Mouse (Mus musculus): ENCODE measurements around the gene Camk1.
A peak's percentile ranks its signal among the peaks of the same experiment; 100 is the strongest.

Gene Camk1

DNA sequence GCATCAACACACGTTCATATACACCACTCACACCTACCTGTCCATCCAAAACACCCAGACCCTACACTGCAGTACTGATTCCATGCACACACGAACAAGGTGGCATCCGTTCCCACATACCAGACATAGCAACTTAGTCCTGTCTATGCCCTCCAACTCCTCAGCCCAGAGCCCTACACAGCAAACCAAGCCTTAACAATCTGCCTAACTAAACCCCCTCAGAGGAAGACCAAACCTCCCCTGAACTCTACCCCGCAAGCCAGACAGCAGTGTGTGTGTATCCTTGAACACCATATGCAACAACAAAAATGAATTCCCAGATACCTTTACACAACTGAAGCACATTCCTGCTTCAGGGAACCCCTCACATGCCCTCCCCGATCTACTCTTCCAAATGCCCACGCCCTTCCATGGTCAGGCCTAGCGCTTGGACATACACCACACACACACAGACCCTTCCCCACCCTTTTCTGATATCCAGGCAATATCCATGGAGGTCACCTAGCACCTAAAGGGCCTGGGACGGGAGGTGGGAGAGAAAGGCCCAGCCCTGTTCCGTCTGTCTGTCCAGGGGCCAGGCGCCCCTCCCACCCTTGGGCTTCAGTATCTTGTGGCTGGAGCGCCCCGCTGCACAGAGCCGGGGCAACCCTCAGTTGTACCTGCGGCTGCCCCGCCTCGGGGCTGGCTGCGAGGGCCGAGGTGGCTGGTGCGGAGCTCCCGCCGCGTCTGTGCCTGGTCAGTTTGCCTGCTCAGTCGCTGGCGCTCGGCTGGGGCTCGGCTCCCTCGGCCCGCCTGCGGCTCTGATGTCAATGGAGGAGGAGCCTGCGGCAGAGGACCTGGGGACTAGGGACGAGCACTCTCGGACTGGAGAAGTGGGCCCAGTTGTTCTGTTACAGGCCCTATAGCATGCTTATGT, at the start of gene Camk1:
Camk1 (minus strand) TSS at position 808 of the 916 bp plus-strand sequence.
- peak; percentile 52 to 79 for DNase-seq (ENCODE audit: low spot score in 2 of 2)

DNA sequence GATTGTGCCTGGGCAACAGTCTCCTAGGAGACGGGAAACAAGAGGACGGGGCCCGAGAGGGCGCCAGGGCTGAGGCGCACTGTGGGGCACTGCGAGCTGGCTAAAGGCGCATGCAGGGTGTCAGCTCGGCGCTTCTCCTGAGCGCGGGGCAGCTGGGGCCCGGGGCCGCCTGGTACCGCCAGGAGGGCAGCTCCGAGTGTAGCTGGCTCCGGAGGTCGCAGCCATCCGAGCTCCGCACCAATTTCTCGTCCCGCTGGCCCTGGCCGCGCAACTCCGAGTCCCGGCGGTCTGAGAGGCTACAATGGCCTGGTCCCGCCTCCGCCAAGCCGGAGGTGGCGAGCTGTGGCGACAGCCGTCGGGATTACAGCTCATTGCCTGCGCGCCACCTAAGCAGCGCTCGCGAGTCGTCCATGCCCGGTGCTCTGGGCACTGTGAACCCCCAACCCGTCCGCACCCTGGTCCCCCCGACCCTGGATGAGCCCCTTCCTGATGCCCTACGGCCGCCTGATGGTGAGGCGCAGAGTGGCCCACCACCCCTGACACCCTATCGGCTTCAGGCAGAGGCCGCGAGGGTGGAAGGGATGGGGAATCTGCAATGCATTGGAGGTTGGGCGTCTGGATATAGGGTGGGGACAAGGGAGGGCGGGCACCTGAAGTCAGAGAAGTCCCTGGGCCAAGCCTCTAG, 48.7 kb upstream of the Camk1 start:
- no peak for DNase-seq (ENCODE audit: low spot score in 2 of 2)

- no peak for DNase-seq (ENCODE audit: low spot score in 2 of 2)
Measured at GRCm38 (mm10) chr6:113392015-113392386, 48.2 kb upstream of the Camk1 start.

DNA sequence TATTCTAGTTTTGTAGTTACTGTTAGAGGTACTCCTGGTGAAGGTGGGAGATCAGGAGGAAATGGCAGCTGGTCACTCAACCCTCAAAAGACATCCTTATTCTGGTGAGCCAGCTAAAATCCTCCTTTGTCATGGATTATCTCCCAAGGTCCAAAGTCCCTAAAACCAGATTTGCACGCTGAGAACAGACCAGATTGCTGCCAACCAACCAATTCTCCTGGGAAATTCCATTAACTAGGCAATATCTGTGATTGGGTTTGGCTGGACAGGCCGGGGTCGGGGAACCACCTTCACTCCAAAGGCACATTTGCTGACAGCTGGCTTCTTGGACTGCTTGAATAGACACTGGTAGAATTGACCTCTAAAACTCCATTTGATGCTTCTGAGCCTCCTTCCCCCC, 46.9 kb upstream of the Camk1 start:
- DNase-seq (ENCODE audit: low spot score in 2 of 2) = no peak

- DNase-seq (ENCODE audit: low spot score in 2 of 2) = no peak
Measured at GRCm38 (mm10) chr6:113388960-113389359, 45.2 kb upstream of the Camk1 start, which contains the start of gene Ttll3. Gene Ttll3, plus strand, starts transcription at chr6:113389260.

GRCm38 (mm10) chr6:113386025-113386424, 42.2 kb upstream of the Camk1 start:
- DNase-seq (ENCODE audit: low spot score in 2 of 2) = no peak

DNA sequence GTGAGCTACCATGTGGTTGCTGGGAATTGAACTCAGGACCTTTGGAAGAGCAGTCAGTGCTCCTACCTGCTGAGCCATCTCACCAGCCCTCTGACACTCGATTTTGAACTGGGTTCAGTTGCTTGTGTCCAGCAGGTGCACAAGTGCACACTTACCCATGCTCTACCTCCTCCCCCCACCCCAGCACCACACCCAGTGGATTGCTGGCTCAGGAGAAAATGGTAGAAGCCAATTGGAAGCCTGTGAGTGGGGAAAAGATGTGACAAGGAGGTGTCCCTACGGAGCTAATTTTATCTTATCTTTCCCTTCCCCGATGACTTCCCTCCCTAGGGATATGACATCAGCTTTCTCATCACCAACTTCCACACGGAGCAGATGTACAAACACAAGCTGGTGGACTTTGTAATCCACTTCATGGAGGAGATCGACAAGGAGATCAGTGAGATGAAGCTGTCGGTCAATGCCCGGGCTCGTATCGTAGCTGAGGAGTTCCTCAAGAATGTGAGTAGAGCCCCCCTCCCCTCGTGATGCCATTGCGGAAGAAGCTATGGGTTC, 41.5 kb upstream of the Camk1 start:
- no peak for DNase-seq (ENCODE audit: low spot score in 2 of 2)

DNA sequence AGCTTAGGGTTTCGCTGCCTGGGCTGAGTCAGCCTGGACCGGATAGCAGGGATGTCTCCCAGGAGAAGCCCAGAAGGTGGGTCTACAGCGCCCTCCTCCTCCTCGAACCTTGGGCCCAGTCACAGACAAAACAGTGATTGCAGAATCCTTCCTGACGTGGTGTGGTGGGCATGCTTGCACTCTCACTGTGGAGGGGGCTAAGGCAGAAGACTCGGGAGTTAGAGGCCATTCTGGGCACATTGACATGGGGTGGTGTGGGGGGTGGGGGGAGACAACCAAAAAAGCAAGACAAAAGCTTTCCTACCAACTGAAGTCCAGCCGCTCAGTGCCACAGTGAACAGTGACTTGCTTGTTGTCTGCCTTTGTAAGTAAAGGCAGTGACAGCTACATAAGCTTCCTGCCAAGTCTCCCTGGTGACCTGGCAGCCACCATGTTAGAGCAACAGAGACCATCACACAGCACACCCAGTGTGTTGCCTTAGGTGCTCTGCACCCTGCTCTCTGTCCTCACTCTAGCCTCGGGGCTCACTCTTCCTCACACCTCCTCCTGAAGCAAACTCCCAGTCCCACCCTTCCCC, 40.7 kb upstream of the Camk1 start:
- no peak for DNase-seq (ENCODE audit: low spot score in 2 of 2)

DNA sequence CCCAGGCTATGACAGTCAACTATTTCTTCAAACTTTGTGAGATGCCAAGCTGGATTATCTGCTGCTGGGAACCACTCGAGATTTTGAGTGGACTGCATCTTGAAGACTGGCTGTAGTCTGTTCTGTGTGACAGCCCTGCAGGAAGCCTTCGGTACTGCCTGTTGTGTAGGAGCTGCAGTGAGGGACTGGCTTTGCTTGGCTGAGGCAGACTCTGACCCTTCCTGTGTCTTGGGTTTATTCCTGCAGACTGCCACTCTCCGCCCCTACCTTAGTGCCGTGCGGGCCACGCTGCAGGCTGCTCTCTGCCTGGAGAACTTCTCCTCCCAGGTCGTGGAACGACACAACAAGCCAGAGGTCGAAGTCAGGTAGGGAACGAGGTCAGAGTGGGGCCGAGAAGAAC, 36.7 kb upstream of the Camk1 start:
- DNase-seq (ENCODE audit: low spot score in 2 of 2) = no peak

DNA sequence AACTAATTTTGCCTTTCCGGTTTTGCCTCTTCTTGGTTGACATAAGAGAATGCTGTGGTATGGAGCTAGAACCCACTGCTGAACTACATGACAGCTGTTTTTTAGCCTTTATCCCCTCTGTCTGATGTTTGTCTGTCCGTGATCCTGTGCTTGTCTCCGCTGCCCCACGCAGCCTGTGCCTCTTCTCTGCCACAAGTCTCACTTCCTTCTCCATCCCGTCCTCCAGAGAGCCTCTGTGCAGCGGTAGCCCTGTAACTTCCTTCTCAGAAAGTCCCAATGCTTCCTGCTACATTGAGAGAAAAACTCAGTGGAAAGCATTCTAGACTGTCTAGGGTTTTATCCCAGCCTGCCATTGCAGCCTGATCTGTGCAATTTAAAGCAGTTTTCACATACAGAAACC, 35.5 kb upstream of the Camk1 start:
- DNase-seq (ENCODE audit: low spot score in 2 of 2) = no peak

DNA sequence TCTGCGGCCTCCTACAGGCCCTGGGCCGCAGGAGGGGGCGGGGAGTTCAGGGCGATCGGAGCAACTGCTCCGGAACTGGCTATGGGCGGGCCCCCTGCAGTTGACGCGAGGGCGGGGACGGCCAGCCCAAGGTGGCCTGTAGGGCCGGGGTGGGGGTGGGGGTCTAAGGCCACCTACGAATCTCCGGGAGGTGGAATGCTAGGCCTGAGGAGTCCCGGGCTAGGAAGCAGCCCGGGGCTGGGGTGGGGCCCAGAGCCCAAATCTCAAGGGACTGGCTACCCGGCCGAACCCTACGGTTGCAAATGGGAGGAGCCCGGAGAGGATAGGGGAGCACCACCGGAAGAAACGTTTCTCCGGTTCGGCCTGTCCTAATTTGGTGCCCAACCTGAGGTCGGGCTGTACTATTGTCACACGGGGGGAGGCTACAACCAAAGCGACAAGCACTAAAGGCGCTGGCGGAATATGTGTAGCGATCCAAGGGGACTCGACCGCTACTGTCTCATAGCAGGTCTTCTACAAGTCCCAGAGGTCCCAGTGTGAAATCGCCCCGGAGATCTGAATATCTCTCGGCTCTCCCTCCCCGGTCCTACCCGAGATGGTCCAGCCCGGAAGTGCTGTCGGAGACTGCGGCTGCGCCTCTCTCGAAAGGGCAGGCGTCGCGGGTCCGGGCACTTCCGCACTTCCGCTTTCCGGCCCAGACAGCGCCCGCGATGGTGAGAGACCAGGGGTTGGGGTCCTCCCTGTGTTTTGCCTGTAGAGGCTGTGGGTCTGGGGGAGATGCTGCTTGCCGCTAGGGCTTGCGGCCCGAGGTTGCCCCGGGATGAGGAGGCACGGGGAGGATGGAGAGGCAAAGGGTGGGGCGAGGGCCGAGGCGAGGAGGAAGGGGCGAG, 34.0 kb upstream of the Camk1 start, which contains the start of the genes Tada3 and Arpc4:
Tada3 (minus strand) TSS at position 388 of the 890 bp plus-strand sequence.
Arpc4 (plus strand) TSS at position 620 of the 890 bp plus-strand sequence.
- DNase-seq (ENCODE audit: low spot score in 2 of 2) = peak; percentile 92 to 96

DNA sequence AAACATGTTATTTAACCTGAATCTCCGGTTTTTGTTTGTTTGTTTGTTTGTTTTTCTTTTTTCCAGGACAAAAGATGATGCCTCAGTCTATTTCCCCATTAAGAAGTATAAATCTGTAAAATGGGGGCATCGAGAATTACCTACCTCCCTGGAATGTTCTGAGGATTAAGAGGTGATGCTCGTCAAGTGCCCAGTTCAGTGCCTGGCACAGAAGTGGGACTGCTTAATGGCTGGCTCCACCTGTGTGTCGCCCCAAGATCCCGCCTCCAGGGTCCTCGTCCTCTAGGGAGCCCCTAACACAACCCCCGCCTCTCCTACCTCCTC, 33.4 kb upstream of the Camk1 start:
- no peak for DNase-seq (ENCODE audit: low spot score in 2 of 2)

DNA sequence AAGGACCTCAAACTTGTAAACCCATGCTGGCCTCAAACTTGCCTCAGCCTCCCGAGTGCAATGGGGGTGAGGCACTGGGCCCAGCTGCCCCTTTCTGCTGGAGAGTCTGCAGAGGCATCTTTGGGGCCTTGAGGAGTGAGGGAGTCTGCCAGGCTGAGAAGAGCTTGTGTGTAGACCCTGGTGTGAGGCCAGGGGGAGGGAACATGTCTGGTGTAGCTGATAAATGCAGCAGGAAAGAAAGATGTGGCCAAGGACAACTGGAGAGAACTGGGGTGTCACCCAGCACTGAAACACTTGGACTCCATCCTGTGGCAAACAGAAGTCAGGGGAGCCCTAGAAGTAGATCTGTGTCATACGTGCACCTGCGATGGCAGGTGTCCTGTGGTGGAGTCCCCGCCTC, 29.7 kb upstream of the Camk1 start:
- peak in 1 of 2 experiments; percentile 28 for DNase-seq (ENCODE audit: low spot score in 2 of 2)

DNA sequence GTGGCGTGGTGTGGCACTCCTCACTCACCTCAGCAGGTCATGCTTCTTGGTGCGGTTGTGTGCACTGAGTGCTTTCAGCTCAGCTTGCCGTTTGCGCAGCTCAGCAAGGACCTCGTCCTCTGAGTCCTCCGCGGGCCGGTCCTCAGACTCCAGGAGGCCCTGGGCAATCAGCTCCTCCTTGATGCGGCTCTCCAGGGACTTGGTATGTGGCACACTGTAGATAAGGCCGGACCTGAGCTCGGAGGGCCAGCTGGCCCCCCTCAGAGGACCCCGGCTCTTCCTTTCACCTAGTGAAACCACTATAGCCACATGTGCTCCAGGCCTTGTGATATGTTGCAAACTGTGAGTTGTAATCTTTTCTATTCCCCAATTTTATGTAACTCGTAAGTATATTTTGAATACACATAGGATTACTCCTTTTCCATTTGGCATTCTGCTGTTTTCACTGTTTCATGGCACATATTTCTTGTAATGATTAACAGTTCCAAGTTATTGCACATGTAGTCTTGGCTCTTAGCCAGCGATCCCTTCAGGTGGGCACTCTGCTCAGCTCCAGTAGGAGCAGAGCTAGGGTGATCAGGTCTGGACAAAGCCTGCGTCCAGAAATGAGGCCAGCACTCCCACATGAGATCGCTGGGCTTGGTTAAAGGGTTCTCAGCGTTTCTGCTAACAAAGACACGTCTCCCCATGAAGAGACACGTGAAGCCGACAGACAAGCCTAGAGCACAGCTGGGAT, 26.6 kb upstream of the Camk1 start:
- DNase-seq (ENCODE audit: low spot score in 2 of 2) = no peak

GRCm38 (mm10) chr6:113368577-113368976, 24.8 kb upstream of the Camk1 start:
- no peak for DNase-seq (ENCODE audit: low spot score in 2 of 2)

- DNase-seq (ENCODE audit: low spot score in 2 of 2) = no peak
Measured at GRCm38 (mm10) chr6:113368124-113368523, 24.3 kb upstream of the Camk1 start.

GRCm38 (mm10) chr6:113367574-113367973, 23.8 kb upstream of the Camk1 start:
- no peak for DNase-seq (ENCODE audit: low spot score in 2 of 2)

DNA sequence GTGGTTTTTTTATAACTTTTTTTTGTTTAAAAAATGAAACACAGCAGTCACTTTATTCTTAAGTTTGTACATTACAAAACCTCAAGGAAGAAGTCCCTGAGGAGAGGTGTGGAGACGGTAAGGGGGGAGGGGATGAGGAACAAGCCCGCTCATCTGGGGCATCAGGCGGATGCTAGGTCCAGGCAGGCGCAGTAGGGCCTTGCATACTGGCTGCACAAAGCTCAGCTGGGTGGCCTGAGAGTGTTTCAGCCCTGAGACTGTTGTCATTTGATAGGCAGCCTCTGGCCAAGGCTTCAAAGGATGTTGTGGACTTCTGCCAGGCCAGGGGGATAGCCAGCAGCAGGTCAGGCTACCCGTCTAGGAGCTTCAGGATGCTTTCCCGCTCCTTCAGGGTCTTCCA, 22.9 kb upstream of the Camk1 start:
- DNase-seq (ENCODE audit: low spot score in 2 of 2) = no peak

DNA sequence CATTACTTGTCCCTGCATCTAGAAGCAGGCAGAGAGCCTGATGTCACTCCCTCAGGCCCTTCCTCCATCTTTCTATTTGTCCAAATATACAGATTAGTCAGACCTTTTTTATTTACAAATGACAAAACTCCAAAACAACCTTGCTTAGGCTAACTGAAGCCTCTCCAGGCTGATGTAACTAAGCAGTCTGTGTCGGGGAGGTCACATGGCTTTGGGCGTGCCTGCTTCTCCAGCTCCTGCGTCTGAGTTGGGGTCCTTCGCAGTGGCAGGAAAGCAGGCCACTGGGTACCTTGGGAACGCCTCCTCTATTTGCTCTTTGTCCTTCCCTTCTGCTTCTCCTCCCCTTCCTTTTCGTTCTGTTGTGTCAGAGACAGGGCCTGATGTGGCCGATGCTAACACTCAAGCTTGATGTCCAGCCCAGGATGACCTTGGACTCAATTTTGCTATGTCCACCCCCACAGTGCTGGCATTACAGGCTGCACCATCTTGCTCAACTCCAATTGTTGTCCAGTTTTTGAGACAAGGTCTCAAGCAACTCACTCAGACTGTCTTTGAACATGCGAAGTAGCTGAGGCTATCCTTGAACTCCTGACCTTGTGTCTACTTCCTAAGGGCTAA, 20.8 kb upstream of the Camk1 start:
- no peak for DNase-seq (ENCODE audit: low spot score in 2 of 2)

DNA sequence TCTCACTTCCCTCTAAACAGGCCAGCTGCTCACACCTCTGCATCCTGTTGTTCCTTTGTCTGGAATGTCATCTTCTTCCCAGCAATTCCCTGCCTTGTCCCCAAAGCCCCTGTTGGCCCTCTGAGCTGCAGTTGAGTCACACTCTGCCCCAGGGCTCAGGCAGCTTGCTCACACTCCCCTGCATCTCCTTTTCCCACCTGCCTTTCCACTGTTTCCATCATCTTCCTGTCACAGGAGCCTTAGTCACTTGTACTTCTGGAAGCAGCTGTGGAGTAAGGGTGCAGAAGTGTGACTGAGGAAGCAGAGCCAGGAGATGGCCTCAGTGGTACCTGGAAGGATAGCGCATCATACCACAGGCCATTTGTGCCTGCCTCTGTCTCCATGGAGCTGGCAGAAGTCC, 18.5 kb upstream of the Camk1 start:
- DNase-seq (ENCODE audit: low spot score in 2 of 2) = no peak
